Mouse (Mus musculus) spleen, postnatal 10 days (tissue): ENCODE results near the gene Gpx4.
A peak's percentile ranks its signal among the peaks of the same experiment; 100 is the strongest.

Source experiments
- DNase-seq, 2 experiments: peaks; one replicate each; pipeline ENCODE4 v3.0.0; 2021 to 2022; ENCODE audit warnings: low spot score in 2 of 2

Gpx4 gene

DNA sequence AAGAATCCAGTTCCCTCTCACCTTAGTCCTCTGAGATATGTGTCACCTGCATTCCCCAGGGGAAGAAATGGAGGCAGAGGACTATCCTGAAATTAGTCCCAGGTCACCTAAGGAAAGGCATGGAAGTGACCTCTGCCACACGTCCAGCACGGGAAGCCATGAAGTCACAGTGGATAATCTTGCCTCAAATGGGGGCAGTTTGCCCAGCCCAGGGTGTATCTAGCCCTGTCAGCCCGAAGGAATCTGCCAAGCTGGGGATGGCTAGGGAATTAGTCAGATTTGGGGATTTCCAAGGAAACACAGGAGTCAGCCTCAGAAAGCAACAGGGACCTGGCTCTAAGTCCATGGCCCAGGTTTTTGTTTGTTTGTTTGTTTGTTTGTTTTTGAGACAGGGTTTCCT, 57.2 kb downstream of the Gpx4 start:
- DNase-seq, result no peak

DNA sequence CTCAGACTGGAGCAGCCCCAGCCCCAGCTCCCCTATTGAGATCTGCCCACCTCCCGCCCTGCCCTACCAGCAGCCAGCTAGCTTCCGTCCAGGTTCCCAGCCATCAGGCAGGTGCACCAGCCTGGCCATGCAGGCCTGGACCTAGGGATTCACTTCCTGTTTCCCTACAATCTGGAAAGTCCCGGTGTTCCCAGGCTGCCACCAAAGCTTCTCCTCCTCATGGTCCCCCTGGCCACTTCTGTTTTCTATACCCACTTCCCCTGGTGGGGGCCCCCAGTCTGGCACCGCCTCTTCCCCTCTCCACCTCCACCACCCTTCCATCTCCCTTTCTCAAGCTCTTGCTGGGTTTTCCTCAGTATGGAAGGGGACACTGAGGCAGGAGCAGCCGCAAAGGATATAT, 58.5 kb downstream of the Gpx4 start, which contains the start of gene Sbno2:
Gene Sbno2 (minus strand): TSS at position 112 of the 400 bp plus-strand sequence.
- peak in 1 of 2 experiments; percentile 59 for DNase-seq

DNA sequence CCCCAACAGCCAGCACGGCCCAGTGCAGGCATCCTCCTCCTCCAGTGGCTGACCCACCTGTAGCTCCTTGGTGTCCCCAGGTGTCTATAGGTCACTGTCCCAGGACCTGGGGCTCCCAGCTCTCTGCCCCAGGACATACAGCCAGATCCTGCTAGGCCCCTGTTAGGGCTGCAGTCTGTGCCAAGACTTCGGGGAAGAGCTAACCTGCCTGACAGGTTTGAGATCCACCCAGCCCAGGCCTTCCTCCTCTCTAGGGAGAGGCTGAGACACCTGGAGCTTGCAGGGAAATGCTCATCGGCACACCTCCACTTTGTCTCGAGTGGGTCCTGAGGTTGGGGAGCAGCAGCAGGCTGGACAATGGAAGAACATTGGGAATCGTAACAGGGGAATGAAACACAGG, 59.0 kb downstream of the Gpx4 start:
- DNase-seq, result no peak
